Mouse (Mus musculus) liver, postnatal 0 days (tissue): ENCODE data around the gene Gm20388. TPM values are rescaled to one million over a fixed set of nuclear protein-coding genes. Genes with fewer than 3 reads are reported as not detected.
A peak's percentile ranks its signal among the peaks of the same experiment; 100 is the strongest.

ENCODE experiments used
- ATAC-seq: fragments of 200-750 bp; cut with Nextera tagmentation; 2 replicates; pipeline ENCODE4 v1.8.0; 2017; ENCODE audit warnings: mild to moderate bottlenecking, moderate library complexity
- DNase-seq: peaks from one replicate; pipeline ENCODE4 v3.0.0-alpha.2; 2016
- H3K27ac ChIP-seq: fragments of 300-500 bp; sonication (generic); 2 replicates; pipeline ENCODE4 v1.5.1; 2014; ENCODE audit warnings: antibody characterized with exemption, moderate library complexity, mild to moderate bottlenecking, low read depth
- H3K27me3 ChIP-seq: fragments of 300-500 bp; sonication (generic); 2 replicates; pipeline ENCODE4 v1.6.1; 2014; ENCODE audit warnings: low read length, control low read depth, mixed read lengths; ENCODE audit not compliant: insufficient read depth
- H3K36me3 ChIP-seq: fragments of 300-500 bp; sonication (generic); replicated peaks from 2 replicates; pipeline ENCODE4 v1.6.1; 2014; ENCODE audit warnings: mild to moderate bottlenecking, control low read depth, low read length, moderate library complexity, mixed read lengths; ENCODE audit not compliant: insufficient read depth
- H3K4me1 ChIP-seq: fragments of 300-500 bp; sonication (generic); 2 replicates; pipeline ENCODE4 v1.6.1; 2014; ENCODE audit warnings: antibody characterized with exemption, mild to moderate bottlenecking, control low read depth; ENCODE audit not compliant: insufficient read depth
- H3K4me2 ChIP-seq: fragments of 300-500 bp; sonication (generic); 2 replicates; pipeline ENCODE4 v1.6.1; 2014; ENCODE audit warnings: low read depth, mild to moderate bottlenecking, low read length, moderate library complexity, mixed read lengths
- H3K4me3 ChIP-seq: fragments of 300-500 bp; sonication (generic); 2 replicates; pipeline ENCODE4 v1.5.1; 2014; ENCODE audit warnings: low read depth, low read length
- H3K9ac ChIP-seq: fragments of 300-500 bp; sonication (generic); replicated peaks from 2 replicates; pipeline ENCODE4 v1.6.1; 2014; ENCODE audit warnings: mild to moderate bottlenecking, moderate library complexity
- H3K9me3 ChIP-seq: fragments of 300-500 bp; sonication (generic); 2 replicates; pipeline ENCODE4 v1.6.1; 2016; ENCODE audit warnings: mild to moderate bottlenecking, control low read depth, low read length, mixed read lengths
- CTCF ChIP-seq: sonication (generic); IDR thresholded peaks from 2 replicates; pipeline ENCODE4 v1.5.1; 2016; ENCODE audit warnings: antibody characterized with exemption, low read depth
- EP300 ChIP-seq: IDR thresholded peaks from 2 replicates; pipeline ENCODE4 v1.6.1; 2016; ENCODE audit warnings: antibody characterized with exemption, low read depth, mild to moderate bottlenecking
- WGBS: fragments of 180-500 bp; shearing (Covaris S2); extraction: QIAGEN DNeasy Blood & Tissue Kit; methylation state at CpG from one replicate; pipeline ENCODE4 v1.1.7; 2014; ENCODE audit not compliant: insufficient replicate concordance; 5-methylcytosine and 5-hydroxymethylcytosine counted together
- polyA plus RNA-seq: library from polyadenylated mRNA; unstranded; fragments of >200 nt; fragmentation: Nextera tagmentation; extraction: Ambion mirVana; gene quantifications from 2 replicates; pipeline ENCODE4 v1.2.1, GENCODE M21; 2015

Gm20388 gene
- polyA plus RNA-seq, 1 experiment from 2014 or later: not detected

- no peak for ATAC-seq
- Histone ChIP-seq H3K4me1 (peaks cover 33% of the 10 kb centered on the region), H3K4me3 (no peak overlapping the region), H3K36me3 (no peaks in the 10 kb centered on the region), H3K27ac (no peak overlapping the region), H3K9ac (no peak overlapping the region), H3K9me3 (no peaks in the 10 kb centered on the region), H3K4me2 (no peak overlapping the region), H3K27me3 (peaks cover 14% of the 10 kb centered on the region)
- no peak for DNase-seq
- no peak for TF ChIP-seq EP300
- TF ChIP-seq CTCF: no peak
- WGBS: 70% methylated on average over 5 of the region's 5 CpGs
Observed at GRCm38 (mm10) chr8:122713157-122713518, 2802.5 kb downstream of the Gm20388 start.

GRCm38 (mm10) chr8:122716566-122716965 is 2805.9 kb downstream of the Gm20388 start:
- ATAC-seq (no peak), DNase-seq (no peak)
- Histone ChIP-seq H3K9ac (no peak overlapping the region), H3K36me3 (no peaks in the 10 kb centered on the region), H3K4me3 (no peak overlapping the region), H3K27ac (no peak overlapping the region), H3K27me3 (peaks cover 22% of the 10 kb centered on the region), H3K4me2 (no peak overlapping the region), H3K9me3 (no peaks in the 10 kb centered on the region), H3K4me1 (peaks cover 55% of the 10 kb centered on the region)
- WGBS: 84% methylated on average over 8 of the region's 8 CpGs
- TF ChIP-seq EP300 (no peak), CTCF (no peak)

GRCm38 (mm10) chr8:122717869-122718509 is 2807.3 kb downstream of the Gm20388 start:
- no peak overlapping the region for H3K9ac ChIP-seq

GRCm38 (mm10) chr8:122718711-122719499 is 2808.3 kb downstream of the Gm20388 start:
- Histone ChIP-seq H3K4me1 (peaks cover 46% of the 10 kb centered on the region), H3K27me3 (peaks cover 35% of the 10 kb centered on the region), H3K36me3 (no peaks in the 10 kb centered on the region), H3K4me2 (peak overlapping the region; percentile 76), H3K4me3 (peak overlapping the region; percentile 33; the same call in 1 of the 2 replicates), H3K9me3 (no peaks in the 10 kb centered on the region), H3K9ac (no peak overlapping the region; the same call in 1 of the 2 replicates), H3K27ac (peak overlapping the region; percentile 89)
- no peak for TF ChIP-seq EP300
- DNase-seq (peak; percentile 52), ATAC-seq (peak; percentile 16; the same call in 1 of the 2 replicates)
- WGBS: 63% methylated on average over 14 of the region's 14 CpGs

More at GRCm38 (mm10) chr8:122717869-122718509, 2807.3 kb downstream of the Gm20388 start:
- Histone ChIP-seq H3K36me3 (no peaks in the 10 kb centered on the region), H3K9me3 (no peaks in the 10 kb centered on the region), H3K27me3 (peaks cover 31% of the 10 kb centered on the region), H3K4me1 (peaks cover 48% of the 10 kb centered on the region), H3K4me3 (no peak overlapping the region), H3K27ac (no peak overlapping the region), H3K4me2 (no peak overlapping the region)
- no peak for ATAC-seq
- no peak for DNase-seq
- no peak for TF ChIP-seq EP300
- TF ChIP-seq CTCF: no peak
- WGBS: 72% methylated on average over 10 of the region's 10 CpGs

GRCm38 (mm10) chr8:122719500-122720065 is 2808.9 kb downstream of the Gm20388 start:
- Histone ChIP-seq H3K4me2 (peak overlapping the region; percentile 76), H3K27me3 (peaks cover 35% of the 10 kb centered on the region)

More at GRCm38 (mm10) chr8:122719500-122720065, 2808.9 kb downstream of the Gm20388 start:
- no peaks in the 10 kb centered on the region for H3K9me3 ChIP-seq
- H3K9ac ChIP-seq: peak overlapping the region; percentile 57
- peak; percentile 49 for TF ChIP-seq CTCF
- TF ChIP-seq EP300: peak; percentile 99
- peak overlapping the region; percentile 89 for H3K27ac ChIP-seq
- 7% methylated on average over 7 of the region's 7 CpGs for WGBS
- H3K4me3 ChIP-seq: peak overlapping the region; percentile 33
- DNase-seq (peak; percentile 81), ATAC-seq (peak; percentile 86)
- peaks cover 46% of the 10 kb centered on the region for H3K4me1 ChIP-seq
- H3K36me3 ChIP-seq: no peaks in the 10 kb centered on the region
